Mouse (Mus musculus) cerebellum, adult 2 months (tissue): Measurements from ENCODE around the gene Nap1l4. TPM values are rescaled to one million over a fixed set of nuclear protein-coding genes. Genes with fewer than 3 reads are reported as not detected.
A peak's percentile ranks its signal among the peaks of the same experiment; 100 is the strongest.

Experiments used
- DNase-seq, 2 experiments: peaks; one replicate each; pipeline ENCODE4 v3.0.0; 2021
- H3K27ac ChIP-seq: fragments of 200-500 bp; 2 replicates; pipeline ENCODE4 v1.5.1; 2012; ENCODE audit warnings: low read length, control low read depth, inconsistent platforms; ENCODE audit not compliant: insufficient read depth
- H3K27me3 ChIP-seq: fragments of 200-500 bp; 2 replicates; pipeline ENCODE4 v1.6.1; 2012; ENCODE audit warnings: inconsistent platforms, mild to moderate bottlenecking, low read length, moderate library complexity; ENCODE audit not compliant: control insufficient read depth, insufficient read depth
- H3K4me1 ChIP-seq: fragments of 200-500 bp; 2 replicates; pipeline ENCODE4 v1.6.1; 2011; ENCODE audit warnings: low read length; ENCODE audit not compliant: control insufficient read depth, insufficient read depth
- H3K4me3 ChIP-seq: fragments of 200-500 bp; replicated peaks from 2 replicates; pipeline ENCODE3; 2011; ENCODE audit warnings: mild to moderate bottlenecking, low read depth, low read length, control low read depth; ENCODE audit not compliant: insufficient read depth
- CTCF ChIP-seq: fragments of 200-500 bp; IDR thresholded peaks from 2 replicates; pipeline ENCODE4 v1.5.1; 2011; ENCODE audit warnings: low read depth, mild to moderate bottlenecking, control low read depth, low read length, moderate library complexity, borderline replicate concordance; ENCODE audit not compliant: insufficient read depth
- POLR2A ChIP-seq: fragments of 200-500 bp; IDR thresholded peaks from 2 replicates; pipeline ENCODE4 v1.6.1; 2011; ENCODE audit warnings: low read length, control low read depth, borderline replicate concordance; ENCODE audit not compliant: insufficient read depth
- WGBS: fragments of 180-500 bp; shearing (Covaris S2); methylation state at CpG from one replicate; pipeline ENCODE4 v1.1.7; 2018; 5-methylcytosine and 5-hydroxymethylcytosine counted together
- polyA plus RNA-seq: library from polyadenylated mRNA; depleted of rRNA; stranded (reverse); fragments of >200 nt; gene quantifications from 2 replicates; pipeline ENCODE4 v1.2.3, GENCODE M21; 2012

Gene Nap1l4
- polyA plus RNA-seq, 1 experiment = 185 TPM

DNA sequence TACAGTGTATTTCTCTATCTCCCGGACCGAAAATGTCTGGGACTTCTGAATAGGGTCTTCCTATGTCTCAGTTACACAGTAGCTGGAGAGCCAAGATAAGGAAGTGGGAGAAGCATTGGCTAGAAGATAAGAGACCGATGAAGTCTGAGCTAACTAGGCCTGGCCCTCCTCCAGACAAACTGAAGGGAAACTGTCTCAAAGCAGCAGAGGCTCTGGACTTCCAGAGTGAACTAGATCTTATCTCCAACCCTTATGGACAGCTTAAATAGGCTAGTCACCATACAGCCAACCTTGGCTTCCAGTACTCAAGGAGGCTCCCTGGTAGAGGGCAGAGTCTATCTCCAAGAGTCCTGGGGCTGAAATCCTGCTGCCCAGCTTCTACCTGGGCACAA, 16.7 kb upstream of the Nap1l4 start:
- Histone ChIP-seq H3K4me3 (no peak overlapping the region), H3K27ac (no peak overlapping the region), H3K27me3 (no peaks in the 10 kb centered on the region), H3K4me1 (no peaks in the 10 kb centered on the region)
- WGBS = 98% methylated on average over 3 of the region's 3 CpGs
- no peak for DNase-seq
- no peak for TF ChIP-seq CTCF
- no peak for TF ChIP-seq POLR2A

DNA sequence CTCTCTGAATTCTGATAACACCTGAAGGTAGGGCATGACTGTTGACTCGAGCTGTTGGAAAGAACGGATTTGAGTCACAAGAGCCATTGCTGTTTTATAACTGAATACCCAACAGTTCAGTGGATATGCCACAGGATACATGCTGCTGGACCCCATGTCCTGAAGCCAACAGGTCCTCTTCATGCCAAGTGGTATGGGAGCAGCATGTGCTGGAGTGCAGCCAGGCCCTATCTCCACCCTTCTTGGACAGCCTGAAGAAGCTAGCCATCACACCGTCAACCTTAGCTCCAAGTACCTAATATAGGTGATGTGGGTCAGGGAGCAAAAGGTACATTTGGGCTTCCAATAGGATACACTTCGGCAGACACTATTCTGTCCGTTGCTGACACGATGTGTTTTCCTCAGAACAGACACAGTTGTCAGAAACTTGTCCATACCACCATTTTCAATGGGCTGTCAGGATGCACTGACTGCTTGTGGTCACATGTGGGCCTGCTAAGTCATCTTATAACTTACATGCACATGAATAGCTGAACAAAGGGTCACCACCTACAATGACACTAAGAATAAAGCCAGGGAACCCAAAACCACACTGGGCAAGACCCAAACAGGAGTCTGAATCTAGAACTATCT, 16.2 kb upstream of the Nap1l4 start:
- H3K27ac ChIP-seq = no peak overlapping the region
- no peak for TF ChIP-seq POLR2A
- TF ChIP-seq CTCF = no peak
- no peaks in the 10 kb centered on the region for H3K27me3 ChIP-seq
- no peak overlapping the region for H3K4me3 ChIP-seq
- 83% methylated on average over 6 of the region's 6 CpGs for WGBS
- no peaks in the 10 kb centered on the region for H3K4me1 ChIP-seq
- DNase-seq = no peak

DNA sequence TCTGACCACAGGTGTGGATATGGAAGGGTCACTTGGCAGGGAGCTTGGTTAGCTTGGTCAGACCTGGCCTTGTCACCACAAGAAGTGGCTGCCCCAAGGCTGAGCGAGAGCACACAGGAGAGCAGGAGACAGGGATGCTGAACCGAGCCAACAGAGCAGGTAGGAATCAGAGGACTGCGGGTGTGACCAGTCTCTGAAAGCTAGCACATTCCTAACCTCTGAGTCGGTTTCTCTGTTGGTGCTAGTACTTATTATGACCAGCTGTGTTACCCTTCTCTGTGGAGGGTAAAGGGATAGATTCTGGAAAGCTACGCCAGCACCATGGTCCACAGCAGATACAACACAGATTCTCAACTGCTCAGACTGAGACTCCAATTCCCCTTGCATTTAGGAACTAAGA, 14.9 kb upstream of the Nap1l4 start:
- Histone ChIP-seq H3K27me3 (no peaks in the 10 kb centered on the region), H3K27ac (no peak overlapping the region), H3K4me1 (no peaks in the 10 kb centered on the region), H3K4me3 (no peak overlapping the region)
- no peak for DNase-seq
- 94% methylated on average over 5 of the region's 5 CpGs for WGBS
- TF ChIP-seq CTCF (no peak), POLR2A (no peak)

DNA sequence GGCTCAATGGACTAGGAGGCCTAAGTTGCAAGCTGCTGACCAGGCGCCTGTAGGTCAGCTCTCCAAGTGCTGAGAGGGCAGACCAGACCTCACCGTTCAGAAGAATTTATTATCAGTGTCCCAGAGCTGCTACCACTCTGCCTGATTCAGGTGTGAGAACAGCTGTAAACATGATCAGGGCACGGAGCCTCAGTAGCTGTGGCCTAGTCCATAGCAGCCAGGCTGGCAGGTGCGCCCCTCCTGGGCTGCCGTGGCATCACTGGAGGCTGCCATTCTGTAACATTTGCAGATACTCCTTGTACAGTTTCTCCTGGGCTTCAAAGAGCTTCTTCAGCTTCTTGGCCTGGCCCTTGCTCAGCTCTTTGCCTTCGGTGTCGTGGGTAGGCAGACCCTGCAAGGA, 8.7 kb upstream of the Nap1l4 start:
- Histone ChIP-seq H3K27ac (no peak overlapping the region), H3K27me3 (no peaks in the 10 kb centered on the region), H3K4me3 (no peak overlapping the region), H3K4me1 (no peaks in the 10 kb centered on the region)
- 31% methylated on average over 7 of the region's 7 CpGs for WGBS
- TF ChIP-seq POLR2A (no peak), CTCF (no peak)
- DNase-seq = no peak

DNA sequence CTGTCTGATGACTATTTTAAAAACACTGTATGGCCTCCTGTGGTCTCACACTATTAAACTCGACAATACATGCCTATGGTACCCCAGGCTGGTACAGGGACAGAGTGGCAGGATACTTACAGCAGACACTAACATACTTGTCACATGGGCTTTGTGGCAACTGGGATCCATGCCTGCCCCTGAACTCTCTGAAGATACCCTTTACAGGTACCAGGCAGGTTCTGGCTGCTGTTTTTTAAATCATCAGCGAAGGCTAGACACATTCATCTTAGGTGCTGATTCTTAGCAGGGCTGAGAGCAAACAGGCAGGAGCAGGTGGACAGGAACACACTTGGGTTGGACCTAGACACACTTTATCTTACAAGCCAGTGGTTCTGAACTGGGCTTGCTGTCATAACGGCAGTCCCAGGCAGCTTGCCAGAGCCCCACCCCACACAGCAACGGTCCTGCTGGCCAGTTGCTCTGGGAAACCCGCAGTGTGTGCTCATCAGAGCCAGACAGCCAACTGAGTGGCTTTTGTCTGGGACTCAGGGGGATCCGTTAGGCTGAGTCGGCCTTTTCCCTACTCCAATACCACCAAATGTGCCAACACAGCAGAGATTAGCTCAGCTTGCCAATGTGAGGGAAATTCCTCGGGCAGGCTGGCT, 8.2 kb upstream of the Nap1l4 start:
- TF ChIP-seq POLR2A = no peak
- TF ChIP-seq CTCF = no peak
- DNase-seq = peak; percentile 32 to 43

DNA sequence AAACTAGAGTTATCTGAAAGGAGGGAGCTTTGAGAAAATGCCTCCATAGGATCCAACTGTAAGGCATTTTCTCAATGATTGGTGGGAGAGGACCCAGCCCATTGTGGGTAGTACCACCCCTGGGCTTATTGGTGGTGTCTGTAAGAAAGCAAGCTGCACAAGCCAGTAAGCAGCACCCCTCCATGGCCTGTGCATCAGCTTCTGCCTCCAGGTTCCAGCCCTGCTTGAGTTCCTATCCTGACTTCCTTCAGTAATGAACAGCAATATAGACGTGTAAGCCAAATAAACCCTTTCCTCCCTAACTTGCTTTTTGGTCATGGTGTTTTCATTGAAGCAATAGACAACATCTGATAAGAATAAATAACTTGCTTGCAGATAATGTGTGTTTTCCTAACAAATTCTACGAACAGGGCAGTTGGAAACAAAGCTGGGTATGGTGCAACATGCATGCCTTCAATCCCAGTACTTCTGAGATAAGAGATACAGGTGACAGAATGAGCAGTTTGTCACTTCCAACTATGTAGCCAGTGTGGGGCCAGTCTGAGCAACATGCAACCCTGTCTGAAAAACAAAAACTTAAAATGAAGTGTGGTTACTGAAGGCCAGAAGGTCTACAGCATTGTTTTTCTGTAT, 798 bp upstream of the Nap1l4 start:
- TF ChIP-seq CTCF (no peak), POLR2A (no peak)
- Histone ChIP-seq H3K27me3 (no peaks in the 10 kb centered on the region), H3K27ac (no peak overlapping the region), H3K4me3 (peak overlapping the region; percentile 87), H3K4me1 (no peaks in the 10 kb centered on the region)
- 45% methylated on average over 2 of the region's 2 CpGs for WGBS
- no peak for DNase-seq

More for the DNA sequence above, 8.2 kb upstream of the Nap1l4 start:
- WGBS = 16% methylated on average over 8 of the region's 8 CpGs
- no peaks in the 10 kb centered on the region for H3K27me3 ChIP-seq
- H3K4me1 ChIP-seq = no peaks in the 10 kb centered on the region
- no peak overlapping the region for H3K4me3 ChIP-seq
- H3K27ac ChIP-seq = no peak overlapping the region

DNA sequence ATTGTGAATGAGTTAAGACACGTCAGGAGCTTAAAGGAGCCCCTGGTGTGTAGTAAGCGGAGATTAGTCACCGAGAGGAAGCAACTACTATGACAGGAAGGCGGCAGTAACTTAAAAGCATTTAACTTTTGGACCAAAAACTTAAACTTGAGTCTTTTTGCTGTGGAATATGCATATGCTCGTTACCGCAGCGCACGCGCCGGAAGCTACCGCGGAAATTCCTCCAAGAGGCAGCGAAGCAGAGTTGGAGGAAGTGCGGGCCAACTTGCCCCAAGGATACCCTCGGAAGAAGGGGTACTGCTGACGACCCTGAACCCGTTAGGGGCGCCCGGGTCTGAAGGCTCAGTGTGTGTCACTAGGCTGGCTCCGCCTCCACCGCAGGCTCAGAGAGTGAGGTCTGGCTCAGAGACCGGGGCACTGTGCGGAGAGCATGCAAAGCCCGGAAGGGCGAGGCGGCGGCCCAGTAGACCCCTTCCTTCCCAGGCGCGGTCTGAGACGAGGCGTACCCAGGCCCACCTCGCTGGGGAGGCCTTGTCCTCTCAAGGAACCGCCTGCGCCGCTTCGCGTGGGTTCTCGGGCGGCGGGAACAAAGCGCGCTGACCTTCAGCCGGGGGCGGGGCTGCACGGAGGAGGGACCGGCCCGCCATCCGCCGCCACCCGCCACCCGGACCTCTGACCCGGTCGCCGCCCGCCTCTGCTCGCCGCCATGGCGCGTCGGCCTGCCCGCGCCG, 510 bp downstream of the Nap1l4 start:
- TF ChIP-seq CTCF = no peak
- no peak for TF ChIP-seq POLR2A
- DNase-seq = no peak
- under 1% methylated on average over 60 of the region's 63 CpGs for WGBS
- peaks cover 3% of the 10 kb centered on the region; the same call in 1 of the 2 replicates for H3K4me1 ChIP-seq
- H3K27me3 ChIP-seq = no peaks in the 10 kb centered on the region
- peak overlapping the region; percentile 82 for H3K4me3 ChIP-seq
- peak overlapping the region; percentile 41; the same call in 1 of the 2 replicates for H3K27ac ChIP-seq

DNA sequence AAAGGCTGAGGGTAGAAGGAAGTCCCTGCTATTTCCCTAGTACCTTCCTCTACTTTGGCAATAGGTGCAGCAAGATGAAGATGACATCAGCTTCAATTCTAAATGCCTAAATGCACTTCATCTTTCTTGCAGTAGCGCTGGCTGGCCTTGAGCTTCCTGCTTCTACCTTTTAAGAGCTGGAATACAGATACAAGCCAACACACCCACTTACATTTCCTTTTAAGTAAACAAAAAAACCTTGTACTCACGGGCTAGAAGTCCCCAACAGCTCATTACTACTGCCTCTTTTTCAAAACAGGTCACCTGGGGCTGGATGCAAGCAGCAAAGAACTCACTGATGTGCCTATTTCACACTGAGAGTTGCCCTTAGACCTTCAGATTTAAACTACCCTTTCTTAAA, 2.4 kb downstream of the Nap1l4 start:
- no peak overlapping the region for H3K27ac ChIP-seq
- H3K4me1 ChIP-seq = peaks cover 3% of the 10 kb centered on the region; the same call in 1 of the 2 replicates
- TF ChIP-seq CTCF (no peak), POLR2A (no peak)
- H3K4me3 ChIP-seq = no peak overlapping the region
- no peaks in the 10 kb centered on the region for H3K27me3 ChIP-seq
- 63% methylated on average over 2 of the region's 2 CpGs for WGBS
- DNase-seq = no peak
